Mouse (Mus musculus): ENCODE results near the gene Zfp36l2. TPM values are rescaled to one million over a fixed set of nuclear protein-coding genes. Genes with fewer than 3 reads are reported as not detected.

Gene Zfp36l2
- total and polyA plus RNA-seq, 3 experiments, result 8.9 to 24.2 (median 9.0) TPM

GRCm38 (mm10) chr17:84195003-84195395 lies 7.3 kb upstream of the Zfp36l2 start:
- Histone ChIP-seq H3K4me1 (ENCODE audit: control insufficient read depth in 1 of 2, insufficient read depth in 2 of 2) (peaks cover 12 to 54% of the 10 kb centered on the region in 2 experiments), H3K36me3 (replicated peaks in 1 of 2; ENCODE audit: control insufficient read depth in 1 of 2, insufficient read depth in 1 of 2, low read length in 1 of 2) (peaks cover 36 to 84% of the 10 kb centered on the region in 2 experiments), H3K27ac (ENCODE audit: insufficient read depth, low read depth) (no peak overlapping the region), H3K27me3 (replicated peaks) (no peaks in the 10 kb centered on the region), H3K9ac (ENCODE audit: insufficient read depth, low read depth) (no peak overlapping the region), H3K4me3 (replicated peaks in 1 of 3; ENCODE audit: low read depth in 2 of 3, low read length in 2 of 3, poor library complexity in 1 of 3) (no peak overlapping the region), H3K4me2 (ENCODE audit: insufficient read depth, low read depth, poor library complexity, severe bottlenecking) (no peak overlapping the region), H3K9me3 (replicated peaks; ENCODE audit: low read length) (no peaks in the 10 kb centered on the region), H3K79me2 (replicated peaks; ENCODE audit: control insufficient read depth, extremely low read depth, insufficient read depth, poor library complexity, severe bottlenecking) (no peaks in the 10 kb centered on the region)
- no peak for TF ChIP-seq MEF2A (IDR thresholded peaks at IDR 0.05; ENCODE audit: borderline replicate concordance, low read depth, low read length)
- TF ChIP-seq MAFK (IDR thresholded peaks at IDR 0.05; ENCODE audit: insufficient replicate concordance, low read length), result no peak
- no peak for TF ChIP-seq CHD1 (IDR thresholded peaks at IDR 0.05; ENCODE audit: low read depth, low read length)
- no peak for TF ChIP-seq HCFC1 (IDR thresholded peaks at IDR 0.05; ENCODE audit: low read depth, low read length)
- TF ChIP-seq ELF1 (IDR thresholded peaks at IDR 0.05; ENCODE audit: low read depth, low read length), result no peak
- no peak for TF ChIP-seq POLR2A (IDR thresholded peaks at IDR 0.05; ENCODE audit: low read depth, low read length)
- TF ChIP-seq BHLHE40 (IDR thresholded peaks at IDR 0.05; ENCODE audit: low read depth, low read length), result no peak
- no peak for TF ChIP-seq MXI1 (IDR thresholded peaks at IDR 0.05; ENCODE audit: low read depth, low read length)
- TF ChIP-seq SIN3A (IDR thresholded peaks at IDR 0.05; ENCODE audit: low read length), result no peak
- no peak for TF ChIP-seq JUN (IDR thresholded peaks at IDR 0.05; ENCODE audit: insufficient read depth, low read depth, low read length)
- TF ChIP-seq GABPA (IDR thresholded peaks at IDR 0.05; ENCODE audit: insufficient replicate concordance, low read depth, low read length), result no peak
- TF ChIP-seq NRF1 (IDR thresholded peaks at IDR 0.05; ENCODE audit: low read depth, low read length), result no peak
- TF ChIP-seq TBP (conservative IDR thresholded peaks at IDR 0.05; ENCODE audit: low read depth, low read length), result no peak
- no peak for TF ChIP-seq E2F4 (IDR thresholded peaks at IDR 0.05; ENCODE audit: insufficient replicate concordance, low read depth, low read length)
- no peak for TF ChIP-seq TCF12 (IDR thresholded peaks at IDR 0.05; ENCODE audit: low read depth, low read length)
- no peak for TF ChIP-seq ZKSCAN1 (IDR thresholded peaks at IDR 0.05; ENCODE audit: borderline replicate concordance, low read depth, low read length)
- no peak for TF ChIP-seq ZMIZ1 (IDR thresholded peaks at IDR 0.05; ENCODE audit: low read depth, low read length)
- TF ChIP-seq JUND (conservative IDR thresholded peaks at IDR 0.05; ENCODE audit: low read depth, low read length), result no peak
- TF ChIP-seq ZC3H11A (IDR thresholded peaks at IDR 0.05; ENCODE audit: low read depth, low read length), result no peak
- TF ChIP-seq UBTF (IDR thresholded peaks at IDR 0.05; ENCODE audit: low read depth, low read length), result no peak
- dilution Hi-C loops (cut with MboI; ENCODE audit: extremely low pct_ligation_motif_present, extremely low pct_unique_long_range_greater_than_20kb, low sequenced_read_pairs), result no loop called here
- in situ Hi-C loops (cut with MboI; ENCODE audit: low pct_ligation_motif_present, low pct_unique_long_range_greater_than_20kb, low sequenced_read_pairs), result loop anchor here (5.0 to 10.0 kb wide), 3 partner anchors 182 to 320 kb away; no protein-coding TSS in a partner anchor
- DNase-seq (ENCODE audit: extremely low read depth), result no peak
